Mouse (Mus musculus) lung, adult 2 months (tissue): ENCODE measurements around the gene Spocd1. TPM values are rescaled to one million over a fixed set of nuclear protein-coding genes. Genes with fewer than 3 reads are reported as not detected.
A peak's percentile ranks its signal among the peaks of the same experiment; 100 is the strongest.

Source experiments
- DNase-seq: peaks from one replicate; pipeline ENCODE4 v3.0.0; 2022
- H3K4me1 ChIP-seq: fragments of 200-500 bp; 2 replicates; pipeline ENCODE4 v1.6.1; 2011; ENCODE audit warnings: low read length; ENCODE audit not compliant: control insufficient read depth, insufficient read depth
- H3K4me3 ChIP-seq: fragments of 200-500 bp; replicated peaks from 2 replicates; pipeline ENCODE3; 2011; ENCODE audit warnings: low read depth, mild to moderate bottlenecking, control low read depth, low read length; ENCODE audit errors: extremely low read depth
- CTCF ChIP-seq: fragments of 200-500 bp; IDR thresholded peaks from 2 replicates; pipeline ENCODE4 v1.5.1; 2011; ENCODE audit warnings: mild to moderate bottlenecking, low read length, control low read depth; ENCODE audit not compliant: insufficient read depth
- POLR2A ChIP-seq: fragments of 200-500 bp; IDR thresholded peaks from 2 replicates; pipeline ENCODE4 v1.6.1; 2011; ENCODE audit warnings: low read depth, mild to moderate bottlenecking, control low read depth, low read length, borderline replicate concordance; ENCODE audit errors: extremely low read depth
- WGBS: fragments of 180-500 bp; shearing (Covaris S2); methylation state at CpG from one replicate; pipeline ENCODE4 v1.1.7; 2018; 5-methylcytosine and 5-hydroxymethylcytosine counted together
- polyA plus RNA-seq: library from polyadenylated mRNA; depleted of rRNA; stranded (reverse); fragments of >200 nt; gene quantifications from 2 replicates; pipeline ENCODE4 v1.2.3, GENCODE M21; 2012

The Spocd1 gene
- polyA plus RNA-seq, 1 experiment = not detected

DNA sequence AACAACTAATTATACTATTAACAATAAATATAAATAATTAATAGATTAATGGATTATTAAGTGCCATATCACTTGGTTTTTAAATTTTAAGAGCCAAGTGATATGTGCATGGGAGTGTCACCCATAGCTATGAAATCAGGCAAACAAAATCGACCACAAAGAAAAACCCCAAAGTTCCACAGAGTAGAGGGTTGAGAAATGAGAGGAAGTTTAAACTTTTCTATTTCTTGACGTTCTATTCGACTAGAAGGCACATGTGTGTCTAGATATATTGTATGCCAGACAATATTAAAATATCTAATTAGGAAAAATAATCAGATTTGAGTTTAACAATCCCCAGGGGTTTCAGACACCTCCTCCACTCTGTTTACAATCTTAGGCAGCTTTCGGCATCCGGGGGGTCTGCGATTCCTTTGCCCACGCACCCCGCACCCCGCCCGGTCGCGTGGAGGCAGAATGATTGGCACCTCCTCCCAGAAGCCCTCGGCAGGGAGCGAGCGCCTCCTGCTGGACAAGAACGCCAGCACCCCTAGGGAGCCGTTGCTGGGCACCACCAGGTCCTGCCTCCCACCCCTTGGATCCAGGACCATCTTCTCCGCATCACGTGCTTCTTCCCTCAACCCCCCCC is 811 bp upstream of the Spocd1 start:
- WGBS = 3% methylated on average over 19 of the region's 19 CpGs
- TF ChIP-seq CTCF (peak; percentile 81), POLR2A (no peak)
- DNase-seq = peak; percentile 90
- H3K4me1 ChIP-seq = peaks cover 4% of the 10 kb centered on the region; the same call in 1 of the 2 replicates
- no peak overlapping the region for H3K4me3 ChIP-seq

DNA sequence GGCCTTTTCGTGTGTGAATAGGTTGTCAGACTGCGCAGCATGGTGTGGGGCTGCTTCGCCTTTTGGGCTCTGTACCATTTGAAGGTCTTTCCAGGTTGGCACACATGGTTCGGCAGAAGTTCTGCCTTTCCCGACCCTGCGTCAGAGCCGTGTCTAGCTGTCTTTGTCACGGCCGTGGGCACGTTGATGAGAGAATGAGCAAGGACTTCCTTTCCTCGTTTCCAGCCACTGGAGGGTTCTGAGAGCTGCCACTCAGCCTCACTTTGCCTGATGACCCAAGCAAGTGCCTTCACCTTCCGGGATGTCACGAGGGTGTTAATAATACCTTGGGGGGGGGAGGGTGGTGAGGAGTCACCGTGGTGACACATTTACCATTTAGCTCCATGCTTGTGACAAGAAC is 4.6 kb downstream of the Spocd1 start:
- 50% methylated on average over 14 of the region's 14 CpGs for WGBS
- Histone ChIP-seq H3K4me1 (no peaks in the 10 kb centered on the region), H3K4me3 (no peak overlapping the region)
- no peak for TF ChIP-seq CTCF
- no peak for TF ChIP-seq POLR2A
- DNase-seq = no peak

DNA sequence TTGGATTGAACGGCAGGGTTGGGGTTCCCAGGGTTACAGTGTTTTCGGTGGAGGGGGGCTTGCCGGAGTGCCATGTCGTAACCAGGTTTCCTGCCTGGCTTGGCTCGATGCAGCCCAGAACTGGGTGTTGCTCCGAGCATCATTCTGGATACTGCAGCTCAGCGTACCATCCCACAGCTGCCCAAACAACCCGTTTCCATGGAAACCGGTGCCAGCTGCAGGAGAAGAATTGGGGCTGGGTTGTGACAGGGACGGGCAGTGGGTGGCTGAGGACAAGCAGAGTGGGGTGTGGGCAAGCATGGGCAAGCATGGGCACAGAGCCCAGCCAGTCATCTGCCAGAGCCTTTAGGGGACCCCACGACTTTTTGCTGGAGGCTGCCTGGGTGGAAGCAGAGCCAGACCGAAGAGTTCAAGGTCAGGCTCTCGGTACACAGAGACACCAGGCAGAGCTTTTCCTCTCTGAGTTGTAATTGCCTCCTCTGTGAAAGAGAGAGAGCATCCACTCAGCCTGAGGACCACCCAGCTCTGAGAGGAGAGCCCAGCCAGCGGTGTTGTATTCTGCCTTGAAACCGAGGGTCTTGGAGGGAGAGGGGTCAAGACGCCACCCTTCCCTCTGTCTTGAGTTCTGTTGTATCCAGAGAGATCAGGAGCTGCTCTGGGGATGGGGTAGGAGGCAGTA is 5.3 kb downstream of the Spocd1 start:
- no peak overlapping the region for H3K4me3 ChIP-seq
- 61% methylated on average over 16 of the region's 16 CpGs for WGBS
- no peaks in the 10 kb centered on the region for H3K4me1 ChIP-seq
- DNase-seq = no peak
- TF ChIP-seq POLR2A = no peak
- no peak for TF ChIP-seq CTCF

DNA sequence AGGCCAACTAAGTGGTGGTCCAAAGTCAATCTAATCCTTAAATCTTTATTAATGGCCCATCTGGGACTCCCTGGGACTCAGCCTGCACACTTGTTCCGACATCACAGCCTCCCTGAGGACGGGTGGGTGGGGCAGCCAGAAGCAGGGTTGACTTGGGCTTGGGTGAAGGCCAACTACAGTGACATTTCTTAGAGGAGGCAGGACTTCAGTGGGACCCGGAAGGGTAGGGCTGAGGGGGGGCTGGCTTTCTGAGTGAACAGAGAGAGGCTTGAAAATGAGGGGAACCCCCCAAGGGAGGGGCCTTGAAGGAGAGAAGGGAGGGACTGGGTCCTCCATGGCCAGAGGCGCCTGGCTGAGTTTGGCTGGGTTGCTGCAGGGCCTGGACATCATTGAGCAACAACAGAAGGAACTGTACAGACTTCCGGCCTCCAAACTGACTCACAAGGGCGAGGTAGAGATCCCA is 22.3 kb downstream of the Spocd1 start:
- no peak for TF ChIP-seq CTCF
- no peak for TF ChIP-seq POLR2A
- DNase-seq = peak; percentile 16
- H3K4me3 ChIP-seq = no peak overlapping the region
- no peaks in the 10 kb centered on the region for H3K4me1 ChIP-seq
- WGBS = 39% methylated on average over 6 of the region's 6 CpGs

GRCm38 (mm10) chr4:129952241-129952810 is 23.3 kb downstream of the Spocd1 start:
- TF ChIP-seq POLR2A (no peak), CTCF (no peak)
- no peak for DNase-seq
- H3K4me3 ChIP-seq = no peak overlapping the region
- 50% methylated on average over 5 of the region's 5 CpGs for WGBS
- no peaks in the 10 kb centered on the region for H3K4me1 ChIP-seq

- DNase-seq = no peak
- H3K4me1 ChIP-seq = no peaks in the 10 kb centered on the region
- no peak overlapping the region for H3K4me3 ChIP-seq
- TF ChIP-seq POLR2A = no peak
- TF ChIP-seq CTCF = no peak
- 79% methylated on average over 2 of the region's 2 CpGs for WGBS
These were observed 25.5 kb downstream of the Spocd1 start for GRCm38 (mm10) chr4:129954527-129954926.

DNA sequence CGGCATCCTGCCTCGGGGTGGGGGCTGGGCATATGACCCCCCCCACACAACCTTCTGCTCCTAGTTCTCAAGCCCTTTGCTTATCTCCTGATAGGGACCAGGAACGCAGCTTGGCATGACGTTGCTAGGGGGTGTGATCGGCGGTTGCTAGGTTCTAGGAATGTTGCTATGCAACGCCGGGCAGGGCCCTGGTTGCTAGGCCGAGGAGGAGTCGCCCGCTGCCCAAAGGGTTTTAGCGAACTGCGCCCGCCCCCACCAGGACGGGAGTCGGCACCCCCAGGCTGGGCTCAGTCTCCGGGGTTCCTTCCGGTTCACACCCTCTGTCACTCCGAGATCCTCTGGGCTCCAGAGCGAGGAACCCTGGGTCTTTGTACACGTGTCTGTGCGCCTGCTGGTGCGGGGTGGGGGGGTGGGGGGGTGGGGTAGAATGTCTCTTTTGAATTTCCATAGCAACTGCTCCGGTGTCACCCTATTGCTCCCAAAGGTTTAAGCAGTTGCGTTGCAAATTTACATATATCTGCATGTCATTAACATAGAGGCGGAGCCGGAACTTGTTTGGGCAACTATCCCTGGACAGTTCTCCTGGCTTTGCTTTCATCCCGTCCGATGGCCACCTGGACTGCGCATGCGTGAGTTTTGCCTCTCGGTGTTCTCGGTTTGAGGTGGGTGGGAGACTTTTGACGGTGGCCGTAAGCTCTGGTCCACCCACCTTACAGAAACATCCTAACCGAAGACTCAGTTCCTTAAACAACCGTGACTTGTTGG is 31.3 kb downstream of the Spocd1 start:
- H3K4me3 ChIP-seq = peak overlapping the region; percentile 15
- H3K4me1 ChIP-seq = peaks cover 2% of the 10 kb centered on the region; the same call in 1 of the 2 replicates
- 2% methylated on average over 37 of the region's 37 CpGs for WGBS
- peak; percentile 54 for DNase-seq
- TF ChIP-seq CTCF (no peak), POLR2A (no peak)

GRCm38 (mm10) chr4:129965294-129965693 is 36.2 kb downstream of the Spocd1 start:
- Histone ChIP-seq H3K4me3 (no peak overlapping the region), H3K4me1 (no peaks in the 10 kb centered on the region; the same call in 1 of the 2 replicates)
- no peak for DNase-seq
- TF ChIP-seq POLR2A (no peak), CTCF (no peak)
- WGBS = 62% methylated on average over 11 of the region's 11 CpGs

DNA sequence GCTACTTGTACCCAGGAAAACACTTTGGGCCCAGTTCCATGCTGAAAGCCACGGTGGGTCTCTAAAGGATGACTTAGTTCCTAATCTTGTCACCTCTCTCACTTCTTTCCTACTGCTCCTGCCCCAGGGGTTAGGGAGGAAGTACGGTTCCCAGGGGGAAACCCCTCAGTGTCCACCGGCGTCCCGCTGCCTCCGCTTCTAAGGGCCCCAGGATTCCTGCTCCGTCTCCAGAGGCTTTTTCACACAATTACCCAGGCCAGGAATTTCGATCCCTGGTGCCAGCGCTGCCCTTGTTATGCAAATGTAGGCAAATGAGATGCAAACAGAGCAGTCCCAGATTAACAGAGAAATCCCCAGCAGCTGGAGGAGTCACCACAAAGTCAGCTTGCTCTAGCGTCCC is 37.2 kb downstream of the Spocd1 start:
- WGBS = 46% methylated on average over 10 of the region's 10 CpGs
- TF ChIP-seq POLR2A (no peak), CTCF (no peak)
- DNase-seq = no peak
- Histone ChIP-seq H3K4me1 (no peaks in the 10 kb centered on the region), H3K4me3 (no peak overlapping the region)
